Mouse (Mus musculus): Measurements from ENCODE around the gene AL731706.2. TPM values are rescaled to one million over a fixed set of nuclear protein-coding genes. Genes with fewer than 3 reads are reported as not detected.
"Not testable (repeated sequence)": the region's sequence is repeated elsewhere in the genome, so short reads cannot be mapped to it uniquely, and the experiment has no call there.

The AL731706.2 gene
- total and polyA plus RNA-seq, 3 experiments: 51.2 TPM; not detected in 2

GRCm38 (mm10) chr2:136891068-136891950 is 5.8 kb upstream of the AL731706.2 start, which contains the start of the genes Slx4ip, AL731706.1 and Mkks (continued):
- TF ChIP-seq MYB (IDR thresholded peaks at IDR 0.05; ENCODE audit: low read depth, low read length) (no peak), MAX (IDR thresholded peaks at IDR 0.05; ENCODE audit: low read length) (peak; percentile 84), TAL1 (IDR thresholded peaks at IDR 0.05; ENCODE audit: low read length) (no peak), TBP (IDR thresholded peaks at IDR 0.05; ENCODE audit: low read depth, low read length) (peak; percentile 65), USF1 (IDR thresholded peaks at IDR 0.05; ENCODE audit: low read depth, low read length) (no peak; the same call in 1 of the 2 replicates), ZKSCAN1 (IDR thresholded peaks at IDR 0.05; ENCODE audit: low read depth, low read length) (no peak), NRF1 (IDR thresholded peaks at IDR 0.05; ENCODE audit: insufficient read depth, low read depth, low read length, poor library complexity, severe bottlenecking) (peak; percentile 81), SIN3A (IDR thresholded peaks at IDR 0.05; ENCODE audit: low read length) (peak; percentile 58), KAT2A (conservative IDR thresholded peaks at IDR 0.05; ENCODE audit: low read depth, low read length) (peak; percentile 75), SMC3 (IDR thresholded peaks at IDR 0.05; ENCODE audit: low read depth, low read length) (no peak), POLR2A (IDR thresholded peaks at IDR 0.05; ENCODE audit: control insufficient read depth in 1 of 2, insufficient read depth in 1 of 2, low read depth in 1 of 2, low read length in 2 of 2, poor library complexity in 1 of 2) (peak; percentile 78 to 89)

- Histone ChIP-seq H3K27ac (ENCODE audit: control insufficient read depth, low read depth, low read length) (peak overlapping the region; percentile 86), H3K36me3 (ENCODE audit: control insufficient read depth in 1 of 2, insufficient read depth in 2 of 2, low read length in 2 of 2) (peaks cover under 1 to 16% of the 10 kb centered on the region in 2 experiments; a peak in 3 of 4 replicates), H3K4me3 (ENCODE audit: control insufficient read depth in 1 of 2, insufficient read depth in 1 of 2, low read depth in 2 of 2, low read length in 2 of 2) (peak overlapping the region; percentile 91 to 98), H3K9ac (ENCODE audit: control insufficient read depth, low read depth, low read length, poor library complexity, severe bottlenecking) (peak overlapping the region; percentile 93), H3K79me2 (ENCODE audit: control insufficient read depth, insufficient read depth, low read length, poor library complexity) (peaks cover 19% of the 10 kb centered on the region)
- not testable (repeated sequence) for H3K9me3 ChIP-seq (replicated peaks; ENCODE audit: insufficient read depth, low read length); H3K4me1 ChIP-seq (ENCODE audit: control insufficient read depth in 1 of 2, insufficient read depth in 2 of 2, low read length in 2 of 2); H3K27me3 ChIP-seq (ENCODE audit: control insufficient read depth in 1 of 2, insufficient read depth in 2 of 2, low read length in 2 of 2); DNase-seq (ENCODE audit: low read depth, low spot score)
Measured at GRCm38 (mm10) chr2:136890716-136891067, 5.2 kb upstream of the AL731706.2 start.

- Histone ChIP-seq H3K9ac (ENCODE audit: control insufficient read depth, low read depth, low read length, poor library complexity, severe bottlenecking) (no peak overlapping the region), H3K36me3 (ENCODE audit: control insufficient read depth in 1 of 2, insufficient read depth in 2 of 2, low read length in 2 of 2) (peaks cover 7 to 13% of the 10 kb centered on the region in 2 experiments), H3K9me3 (replicated peaks; ENCODE audit: insufficient read depth, low read length) (no peaks in the 10 kb centered on the region), H3K4me3 (ENCODE audit: control insufficient read depth in 1 of 2, insufficient read depth in 1 of 2, low read depth in 2 of 2, low read length in 2 of 2) (no peak overlapping the region), H3K27me3 (ENCODE audit: control insufficient read depth in 1 of 2, insufficient read depth in 2 of 2, low read length in 2 of 2) (no peaks in the 10 kb centered on the region), H3K4me1 (ENCODE audit: control insufficient read depth in 1 of 2, insufficient read depth in 2 of 2, low read length in 2 of 2) (peaks cover 2 to 6% of the 10 kb centered on the region in 2 experiments; a peak in 2 of 4 replicates), H3K27ac (ENCODE audit: control insufficient read depth, low read depth, low read length) (no peak overlapping the region), H3K79me2 (ENCODE audit: control insufficient read depth, insufficient read depth, low read length, poor library complexity) (peaks cover 13% of the 10 kb centered on the region)
- no peak for DNase-seq (ENCODE audit: low read depth, low spot score)
- TF ChIP-seq CHD1 (IDR thresholded peaks at IDR 0.05; ENCODE audit: low read depth, low read length) (no peak), CTCF (IDR thresholded peaks at IDR 0.05 in 2 of 3, conservative IDR thresholded peaks at IDR 0.05 in 1 of 3; ENCODE audit: control insufficient read depth in 1 of 3, insufficient read depth in 1 of 3, low read depth in 2 of 3, low read length in 3 of 3, poor library complexity in 1 of 3, severe bottlenecking in 1 of 3) (peak in 2 of 3 experiments; percentile 38 to 46; a peak in 4 of 6 replicates), RAD21 (IDR thresholded peaks at IDR 0.05; ENCODE audit: low read depth, low read length) (peak; percentile 14), SMC3 (IDR thresholded peaks at IDR 0.05; ENCODE audit: low read depth, low read length) (peak; percentile 49), CHD2 (IDR thresholded peaks at IDR 0.05; ENCODE audit: low read length) (no peak)
Measured at GRCm38 (mm10) chr2:136886846-136887245, 1.4 kb upstream of the AL731706.2 start.
